Mouse (Mus musculus) kidney, embryonic 16.5 days (tissue): Measurements from ENCODE around the gene Pycr1. TPM values are rescaled to one million over a fixed set of nuclear protein-coding genes. Genes with fewer than 3 reads are reported as not detected.

ENCODE experiments used
- ATAC-seq: fragments of 200-750 bp; cut with Nextera tagmentation; 2 replicates; pipeline ENCODE4 v1.8.0; 2017; ENCODE audit warnings: moderate TSS enrichment; ENCODE audit not compliant: low FRiP score, low TSS enrichment
- H3K27ac ChIP-seq: fragments of 300-500 bp; sonication (generic); 2 replicates; pipeline ENCODE4 v1.5.1; 2014; ENCODE audit warnings: low read length
- H3K27me3 ChIP-seq: fragments of 300-500 bp; sonication (generic); 2 replicates; pipeline ENCODE4 v1.6.1; 2014; ENCODE audit warnings: low read length, control low read depth, mixed read lengths; ENCODE audit not compliant: insufficient read depth
- H3K36me3 ChIP-seq: fragments of 300-500 bp; sonication (generic); 2 replicates; pipeline ENCODE4 v1.6.1; 2014; ENCODE audit warnings: low read length, control low read depth, mixed read lengths; ENCODE audit not compliant: insufficient read depth
- H3K4me1 ChIP-seq: fragments of 300-500 bp; sonication (generic); 2 replicates; pipeline ENCODE4 v1.6.1; 2014; ENCODE audit warnings: low read length, control low read depth, mixed read lengths; ENCODE audit not compliant: insufficient read depth
- H3K4me2 ChIP-seq: fragments of 300-500 bp; sonication (generic); replicated peaks from 2 replicates; pipeline ENCODE4 v1.6.1; 2014; ENCODE audit warnings: low read depth, low read length
- H3K4me3 ChIP-seq: fragments of 300-500 bp; sonication (generic); 2 replicates; pipeline ENCODE4 v1.5.1; 2014; ENCODE audit warnings: mild to moderate bottlenecking, low read length
- H3K9ac ChIP-seq: fragments of 300-500 bp; sonication (generic); replicated peaks from 2 replicates; pipeline ENCODE4 v1.6.1; 2014; ENCODE audit warnings: low read length
- H3K9me3 ChIP-seq: fragments of 300-500 bp; sonication (generic); 2 replicates; pipeline ENCODE4 v1.6.1; 2016; ENCODE audit warnings: low read length, control low read depth
- WGBS: fragments of 180-500 bp; shearing (Covaris S2); extraction: QIAGEN DNeasy Blood & Tissue Kit; methylation state at CpG from one replicate; pipeline ENCODE4 v1.1.7; 2014; 5-methylcytosine and 5-hydroxymethylcytosine counted together
- polyA plus RNA-seq: library from polyadenylated mRNA; unstranded; fragments of >200 nt; fragmentation: Nextera tagmentation; extraction: Ambion mirVana; gene quantifications from 2 replicates; pipeline ENCODE4 v1.2.1, GENCODE M21; 2015

Pycr1 gene
- polyA plus RNA-seq, 1 experiment from 2014 or later, result 27.3 TPM

DNA sequence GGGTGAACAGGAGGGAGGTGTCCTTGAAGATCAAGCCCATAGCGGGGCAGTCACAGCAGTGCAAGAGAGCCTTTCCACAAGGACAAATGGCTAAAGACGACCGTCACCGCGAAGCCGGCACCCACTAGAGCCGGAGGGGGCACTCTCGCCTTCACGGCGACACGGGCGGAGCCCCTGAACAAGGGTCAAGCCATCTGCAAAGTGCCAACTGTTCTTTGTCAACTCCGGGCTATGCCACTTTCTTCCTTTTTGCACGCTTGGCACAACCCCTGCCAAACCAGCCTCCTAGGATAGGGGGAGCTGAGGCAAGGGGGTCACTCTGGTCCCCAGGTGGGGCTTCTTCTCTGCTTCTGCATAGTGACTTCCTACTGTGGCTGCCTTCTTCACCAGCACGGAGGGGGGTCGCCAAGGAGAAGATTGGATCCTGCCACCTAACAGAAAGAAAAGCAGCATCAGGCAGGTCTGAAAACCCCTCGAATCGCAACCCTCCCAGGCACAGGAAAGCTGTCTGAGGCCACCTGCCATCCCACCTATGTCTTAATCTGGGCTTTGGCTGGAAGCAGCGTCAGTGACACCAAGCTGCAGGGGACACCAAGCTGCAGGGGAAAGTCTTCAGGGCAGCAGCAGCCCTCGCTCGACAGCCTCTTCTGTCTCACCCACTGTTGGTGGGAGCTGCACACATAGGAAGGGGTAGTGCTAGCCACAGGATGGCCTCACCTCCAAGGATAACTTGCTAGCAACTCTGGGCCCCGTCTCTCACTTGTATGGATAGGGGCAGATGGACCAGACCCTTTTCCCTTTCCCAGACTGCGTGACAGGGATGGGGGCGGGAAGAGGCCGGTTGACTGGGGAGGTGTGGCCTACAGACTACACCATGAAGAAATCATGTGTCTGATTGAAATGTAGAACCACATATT, 24.7 kb downstream of the Pycr1 start:
- H3K4me3 ChIP-seq, result no peak overlapping the region
- no peaks in the 10 kb centered on the region for H3K27me3 ChIP-seq
- no peak overlapping the region for H3K27ac ChIP-seq
- WGBS, result 91% methylated on average over 25 of the region's 25 CpGs
- no peaks in the 10 kb centered on the region for H3K9me3 ChIP-seq
- H3K36me3 ChIP-seq, result peaks cover 43% of the 10 kb centered on the region
- no peak overlapping the region for H3K4me2 ChIP-seq
- no peak overlapping the region for H3K9ac ChIP-seq
- ATAC-seq, result no peak
- H3K4me1 ChIP-seq, result peaks cover 13% of the 10 kb centered on the region

DNA sequence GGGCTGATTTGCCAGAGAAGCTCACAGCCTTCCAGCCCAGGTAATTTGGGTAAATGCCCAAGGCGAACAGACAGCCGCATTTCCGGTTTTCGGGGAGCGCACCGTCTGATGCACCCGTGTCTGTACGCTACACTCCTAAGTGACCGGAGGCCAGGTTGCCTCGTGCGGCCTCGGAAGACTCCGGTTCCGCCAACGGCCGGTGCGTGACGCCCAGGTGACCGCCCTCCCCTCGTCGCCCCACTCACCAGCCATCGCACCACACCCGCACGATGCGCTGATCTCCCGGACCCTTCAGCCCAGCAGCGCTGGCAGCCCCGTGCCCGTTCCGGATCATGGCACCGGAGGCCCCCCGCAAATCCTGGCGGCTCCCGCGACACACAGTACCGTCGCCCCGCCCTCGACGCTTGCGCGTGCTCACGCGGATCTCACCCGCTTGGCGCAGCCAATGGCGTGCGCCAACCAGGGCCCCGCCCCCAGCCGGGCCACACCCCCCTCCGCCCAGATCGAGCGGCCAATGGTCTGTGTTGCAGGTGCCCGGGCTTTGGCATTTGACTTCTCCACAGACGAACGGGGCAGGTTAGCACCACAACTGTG, 26.0 kb downstream of the Pycr1 start, which contains the start of gene Pcyt2:
Gene Pcyt2 (minus strand): TSS at position 418 of the 594 bp plus-strand sequence.
- Histone ChIP-seq H3K4me1 (peaks cover 11% of the 10 kb centered on the region), H3K4me2 (peak within 1 kb of the TSS; percentile 81), H3K4me3 (peak within 1 kb of the TSS; percentile 67), H3K27ac (peak within 1 kb of the TSS; percentile 69), H3K27me3 (no peaks in the 10 kb centered on the region), H3K9ac (peak within 1 kb of the TSS; percentile 72), H3K36me3 (peaks cover 49% of the 10 kb centered on the region), H3K9me3 (no peaks in the 10 kb centered on the region)
- under 1% methylated on average over 56 of the region's 56 CpGs for WGBS
- peak; percentile 94 for ATAC-seq

DNA sequence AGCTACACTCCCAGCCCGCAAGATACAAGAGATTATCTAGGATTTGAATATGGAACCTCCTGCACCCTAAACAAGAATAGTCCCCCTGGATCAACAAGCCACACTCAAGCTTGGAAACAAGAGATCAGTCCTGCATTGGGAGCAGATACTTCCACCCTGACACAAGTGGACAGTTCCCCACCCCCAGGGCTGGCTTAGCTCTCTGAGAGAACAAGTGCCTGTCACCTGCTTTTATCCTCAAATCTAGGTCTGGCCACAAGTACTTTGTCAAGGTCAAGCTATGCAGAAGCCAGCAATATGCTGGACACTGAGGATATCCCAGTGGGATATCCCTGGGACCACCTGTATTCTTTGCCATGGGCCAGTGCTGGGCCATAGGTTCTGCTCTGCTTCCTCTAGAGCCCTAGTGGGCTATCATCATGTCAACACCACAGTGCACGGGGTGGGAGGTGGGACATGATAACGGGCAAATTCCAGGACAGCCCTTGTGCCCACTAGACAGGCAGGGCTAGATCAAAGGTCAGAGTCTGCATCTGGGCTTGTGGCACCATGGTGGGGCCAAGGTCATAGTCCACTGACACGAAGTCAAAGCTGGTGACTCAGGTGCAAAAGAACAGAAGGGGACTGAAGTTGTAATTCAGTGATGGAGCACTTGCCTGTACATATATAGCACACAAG, 26.8 kb downstream of the Pycr1 start:
- WGBS, result 49% methylated on average over 4 of the region's 4 CpGs
- Histone ChIP-seq H3K9ac (peak overlapping the region; percentile 72), H3K4me3 (peak overlapping the region; percentile 67), H3K9me3 (no peaks in the 10 kb centered on the region), H3K27me3 (no peaks in the 10 kb centered on the region), H3K36me3 (peaks cover 53% of the 10 kb centered on the region), H3K4me1 (peaks cover 11% of the 10 kb centered on the region), H3K27ac (peak overlapping the region; percentile 69), H3K4me2 (peak overlapping the region; percentile 81)
- ATAC-seq, result no peak

DNA sequence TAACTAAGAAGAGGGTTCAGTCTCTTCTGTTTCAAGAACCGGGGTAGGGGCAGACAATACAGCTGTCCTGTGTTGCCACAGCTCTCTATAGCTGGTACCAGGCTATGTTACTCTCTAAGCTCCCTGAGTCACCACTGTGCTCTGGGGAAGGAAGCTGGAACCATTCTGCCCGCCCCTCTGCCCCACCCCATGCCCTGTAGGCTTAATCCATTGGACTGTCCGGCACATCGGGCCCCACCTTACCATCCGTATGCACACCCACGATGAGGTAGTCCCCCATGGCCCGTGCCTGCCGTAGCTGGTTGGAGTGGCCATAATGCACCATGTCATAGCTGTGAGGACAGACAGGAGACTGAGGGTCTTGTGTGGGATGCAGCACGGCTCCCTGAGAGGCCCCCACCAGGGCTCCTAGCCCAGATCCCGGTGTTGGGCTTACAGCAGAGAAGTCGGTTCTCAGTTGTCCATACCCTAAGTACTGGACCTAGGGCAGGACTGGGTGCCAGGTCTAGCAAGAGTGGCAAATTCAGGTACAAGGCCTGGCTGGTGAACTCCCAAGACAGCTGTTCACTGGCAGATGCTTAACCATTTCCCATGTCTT, 27.9 kb downstream of the Pycr1 start:
- no peak overlapping the region for H3K4me2 ChIP-seq
- ATAC-seq, result no peak
- H3K27ac ChIP-seq, result no peak overlapping the region
- 91% methylated on average over 11 of the region's 11 CpGs for WGBS
- no peak overlapping the region for H3K9ac ChIP-seq
- H3K27me3 ChIP-seq, result no peaks in the 10 kb centered on the region
- peaks cover 11% of the 10 kb centered on the region for H3K4me1 ChIP-seq
- H3K9me3 ChIP-seq, result no peaks in the 10 kb centered on the region
- peaks cover 52% of the 10 kb centered on the region for H3K36me3 ChIP-seq
- H3K4me3 ChIP-seq, result no peak overlapping the region

DNA sequence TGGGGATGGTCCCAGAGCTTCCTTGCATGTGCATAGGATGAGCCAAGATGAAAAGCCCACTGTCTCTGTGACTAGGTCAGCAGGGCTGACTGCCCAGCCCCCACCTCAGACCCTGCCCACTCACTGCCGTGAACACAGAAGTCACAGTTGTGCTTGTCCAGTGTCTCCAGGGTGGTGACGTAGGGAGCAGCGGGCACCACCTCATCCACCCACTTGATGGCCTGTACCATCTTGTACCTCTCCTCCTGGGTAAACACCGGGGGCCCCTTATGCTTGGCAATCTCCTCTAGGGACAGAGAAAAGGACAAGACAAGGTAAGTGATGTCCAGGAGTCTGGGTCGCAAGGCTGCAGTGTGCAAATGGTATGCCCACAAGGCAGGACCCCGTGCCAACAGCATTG, 28.4 kb downstream of the Pycr1 start:
- ATAC-seq, result no peak
- Histone ChIP-seq H3K4me2 (no peak overlapping the region), H3K27ac (no peak overlapping the region), H3K27me3 (no peaks in the 10 kb centered on the region), H3K4me3 (no peak overlapping the region), H3K4me1 (peaks cover 11% of the 10 kb centered on the region), H3K9me3 (no peaks in the 10 kb centered on the region), H3K9ac (no peak overlapping the region), H3K36me3 (peaks cover 47% of the 10 kb centered on the region)
- 91% methylated on average over 6 of the region's 6 CpGs for WGBS

DNA sequence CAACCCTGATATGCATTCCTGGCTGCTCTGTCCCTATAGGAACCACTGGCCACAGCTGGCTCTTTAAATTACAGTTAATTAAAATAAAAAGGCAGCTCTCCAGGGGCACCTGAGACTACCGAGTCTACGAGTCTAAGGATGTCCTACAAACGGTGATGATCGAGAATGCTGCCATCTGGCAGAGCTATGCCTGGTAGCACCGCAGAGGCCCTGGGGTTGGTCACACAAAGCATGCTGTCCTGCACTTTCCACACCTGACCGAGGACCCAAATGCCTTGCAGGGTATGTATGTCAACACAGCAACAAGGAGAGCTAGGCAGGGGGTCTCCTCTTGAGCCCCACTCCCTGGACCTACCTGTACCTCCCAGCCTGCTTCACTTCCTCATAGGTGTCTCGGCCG, 29.6 kb downstream of the Pycr1 start:
- Histone ChIP-seq H3K4me3 (no peak overlapping the region), H3K36me3 (peaks cover 42% of the 10 kb centered on the region), H3K27ac (no peak overlapping the region), H3K27me3 (no peaks in the 10 kb centered on the region), H3K4me1 (peaks cover 16% of the 10 kb centered on the region), H3K9me3 (no peaks in the 10 kb centered on the region), H3K9ac (no peak overlapping the region), H3K4me2 (no peak overlapping the region)
- WGBS, result 90% methylated on average over 8 of the region's 8 CpGs
- ATAC-seq, result no peak

DNA sequence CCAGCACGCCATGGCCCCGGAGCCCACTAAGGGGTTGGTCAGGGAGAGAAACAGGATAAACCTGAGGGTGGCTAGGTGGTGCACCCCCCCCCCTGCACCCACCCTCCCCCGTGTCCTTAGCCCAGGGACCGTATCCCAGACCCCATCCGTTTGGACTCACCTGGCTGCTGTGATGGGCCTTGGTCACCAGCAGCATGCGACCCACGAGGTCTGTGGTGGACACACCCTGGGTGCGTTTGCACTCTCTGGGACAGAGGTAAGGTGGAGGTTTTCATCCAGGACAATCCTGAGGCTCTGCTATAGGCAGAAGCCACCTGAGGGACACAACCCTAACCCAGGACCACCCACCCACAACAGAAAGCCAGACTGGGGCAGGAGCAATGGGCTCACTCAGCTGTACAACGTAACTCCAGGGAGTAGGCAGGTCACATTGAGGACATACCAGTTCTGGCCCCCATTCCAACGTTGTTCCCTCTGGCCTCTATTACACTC, 30.0 kb downstream of the Pycr1 start:
- 89% methylated on average over 10 of the region's 10 CpGs for WGBS
- Histone ChIP-seq H3K27me3 (no peaks in the 10 kb centered on the region), H3K9me3 (no peaks in the 10 kb centered on the region), H3K4me3 (no peak overlapping the region), H3K36me3 (peaks cover 37% of the 10 kb centered on the region), H3K27ac (no peak overlapping the region), H3K4me1 (peaks cover 20% of the 10 kb centered on the region), H3K4me2 (no peak overlapping the region), H3K9ac (no peak overlapping the region)
- ATAC-seq, result no peak

DNA sequence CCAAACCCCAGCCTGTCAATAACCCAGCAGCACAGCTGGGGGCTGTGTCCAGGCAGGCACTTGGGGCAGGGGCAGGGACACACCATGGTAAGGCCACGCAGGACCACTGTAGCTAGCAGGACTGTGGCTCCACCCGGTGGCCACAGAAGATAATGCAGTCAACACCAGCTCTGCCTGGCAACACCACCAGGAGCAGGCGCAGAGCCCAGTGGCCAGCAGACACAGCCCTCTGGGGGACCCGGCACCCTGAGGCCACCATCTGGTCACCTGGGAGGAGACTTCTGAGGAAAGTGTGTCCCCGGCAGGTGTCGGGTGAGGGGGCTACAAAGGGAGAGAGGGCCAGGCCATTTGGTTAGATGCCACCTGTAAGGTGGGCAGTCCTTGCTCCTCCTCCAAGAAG, 30.8 kb downstream of the Pycr1 start:
- H3K4me3 ChIP-seq, result no peak overlapping the region
- H3K4me1 ChIP-seq, result peaks cover 28% of the 10 kb centered on the region
- no peak overlapping the region for H3K27ac ChIP-seq
- H3K27me3 ChIP-seq, result no peaks in the 10 kb centered on the region
- H3K9me3 ChIP-seq, result no peaks in the 10 kb centered on the region
- H3K4me2 ChIP-seq, result no peak overlapping the region
- H3K9ac ChIP-seq, result no peak overlapping the region
- ATAC-seq, result peak; percentile 47; the same call in 1 of the 2 replicates
- H3K36me3 ChIP-seq, result peaks cover 32% of the 10 kb centered on the region
- 50% methylated on average over 5 of the region's 6 CpGs for WGBS

DNA sequence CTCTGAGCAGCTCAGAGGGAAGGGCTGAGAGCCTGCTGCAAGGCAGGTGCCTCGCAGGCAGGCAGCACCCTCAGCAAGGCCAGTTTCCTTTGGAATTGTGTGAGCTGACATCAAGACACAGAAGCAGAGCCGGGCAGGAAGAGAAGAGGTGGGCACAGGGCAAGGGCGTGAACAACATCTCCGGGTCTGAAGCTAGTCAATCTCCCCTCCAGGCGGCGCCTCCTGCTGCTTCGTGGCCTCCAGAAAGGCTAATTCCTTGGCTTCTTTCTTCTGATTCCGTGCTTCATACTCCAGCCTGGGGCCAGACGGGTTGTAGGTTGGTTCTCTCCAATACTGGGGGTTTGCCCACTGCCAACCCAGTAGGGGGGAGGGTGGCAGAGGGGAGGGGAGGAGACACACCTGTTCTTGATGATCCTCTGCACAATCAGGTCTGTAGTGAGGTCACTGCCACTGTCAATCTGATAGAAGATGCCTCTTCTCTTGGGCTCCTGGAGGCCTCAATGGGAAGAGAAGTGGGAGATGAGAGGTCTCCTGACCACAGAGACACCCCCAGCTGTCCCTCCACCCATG, 33.0 kb downstream of the Pycr1 start:
- Histone ChIP-seq H3K9ac (no peak overlapping the region), H3K4me1 (peaks cover 25% of the 10 kb centered on the region), H3K36me3 (peaks cover 32% of the 10 kb centered on the region), H3K4me3 (no peak overlapping the region), H3K27ac (no peak overlapping the region), H3K4me2 (no peak overlapping the region), H3K9me3 (no peaks in the 10 kb centered on the region), H3K27me3 (no peaks in the 10 kb centered on the region)
- ATAC-seq, result no peak
- 81% methylated on average over 9 of the region's 9 CpGs for WGBS
